Mouse (Mus musculus) MEL-GATA-1-ER (cell line): ENCODE measurements around the gene Sdc1.

ENCODE experiments used
- DNase-seq: peaks from one replicate; pipeline ENCODE4 v3.0.0-alpha.2; 2012; ENCODE audit warnings: low read depth; ENCODE audit errors: extremely low read depth

The Sdc1 gene

GRCm38 (mm10) chr12:8781681-8782378 is 10.7 kb downstream of the Sdc1 start:
- no peak for DNase-seq

- DNase-seq: no peak
These were observed 11.4 kb downstream of the Sdc1 start for GRCm38 (mm10) chr12:8782565-8782964.

GRCm38 (mm10) chr12:8784189-8784588 is 13.1 kb downstream of the Sdc1 start:
- DNase-seq: no peak

GRCm38 (mm10) chr12:8786476-8786875 is 15.4 kb downstream of the Sdc1 start:
- no peak for DNase-seq

GRCm38 (mm10) chr12:8786984-8787730 is 16.0 kb downstream of the Sdc1 start:
- DNase-seq: no peak

- DNase-seq: no peak
These were observed 17.3 kb downstream of the Sdc1 start for GRCm38 (mm10) chr12:8788469-8788868.

- no peak for DNase-seq
These were observed 19.5 kb downstream of the Sdc1 start for GRCm38 (mm10) chr12:8790615-8791014.

GRCm38 (mm10) chr12:8793410-8794051 is 22.4 kb downstream of the Sdc1 start:
- no peak for DNase-seq

GRCm38 (mm10) chr12:8797936-8798335 is 26.8 kb downstream of the Sdc1 start:
- DNase-seq: no peak

GRCm38 (mm10) chr12:8798486-8799020 is 27.4 kb downstream of the Sdc1 start:
- no peak for DNase-seq

- DNase-seq: no peak
These were observed 32.4 kb downstream of the Sdc1 start for GRCm38 (mm10) chr12:8803421-8804076.

- no peak for DNase-seq
These were observed 32.9 kb downstream of the Sdc1 start for GRCm38 (mm10) chr12:8804077-8804456.

- no peak for DNase-seq
These were observed 34.0 kb downstream of the Sdc1 start for GRCm38 (mm10) chr12:8804934-8805722.

GRCm38 (mm10) chr12:8809086-8809485 is 38.0 kb downstream of the Sdc1 start:
- DNase-seq: no peak

- DNase-seq: no peak
These were observed 38.5 kb downstream of the Sdc1 start for GRCm38 (mm10) chr12:8809626-8810025.

GRCm38 (mm10) chr12:8810966-8811365 is 39.8 kb downstream of the Sdc1 start:
- no peak for DNase-seq

GRCm38 (mm10) chr12:8811441-8811871 is 40.3 kb downstream of the Sdc1 start:
- no peak for DNase-seq

GRCm38 (mm10) chr12:8811894-8812560 is 40.9 kb downstream of the Sdc1 start:
- no peak for DNase-seq

GRCm38 (mm10) chr12:8817467-8818232 is 46.5 kb downstream of the Sdc1 start:
- DNase-seq: no peak
